Mouse (Mus musculus) kidney, adult 2 months (tissue): ENCODE measurements around the gene Spata2.

ENCODE experiments used
- CTCF ChIP-seq: fragments of 200-500 bp; conservative IDR thresholded peaks from 2 replicates; pipeline ENCODE4 v1.5.1; 2011; ENCODE audit warnings: low read depth, mild to moderate bottlenecking, control low read depth, low read length, moderate library complexity, mixed read lengths; ENCODE audit not compliant: insufficient read depth, insufficient read length
- POLR2A ChIP-seq: fragments of 200-500 bp; IDR thresholded peaks from one replicate; pipeline ENCODE4 v1.6.1; 2011; ENCODE audit warnings: low read depth, low read length, control low read depth

- TF ChIP-seq CTCF (no peak), POLR2A (no peak)
Measured at GRCm38 (mm10) chr2:167482681-167483080, 10.0 kb downstream of the Spata2 start.
